Mouse (Mus musculus): ENCODE data around the gene Rac3. TPM values are rescaled to one million over a fixed set of nuclear protein-coding genes. Genes with fewer than 3 reads are reported as not detected.
"Not testable (repeated sequence)": the region's sequence is repeated elsewhere in the genome, so short reads cannot be mapped to it uniquely, and the experiment has no call there.

Rac3 gene
- total and polyA plus RNA-seq, 3 experiments = 0.70 to 4.6 (median 0.99) TPM

DNA sequence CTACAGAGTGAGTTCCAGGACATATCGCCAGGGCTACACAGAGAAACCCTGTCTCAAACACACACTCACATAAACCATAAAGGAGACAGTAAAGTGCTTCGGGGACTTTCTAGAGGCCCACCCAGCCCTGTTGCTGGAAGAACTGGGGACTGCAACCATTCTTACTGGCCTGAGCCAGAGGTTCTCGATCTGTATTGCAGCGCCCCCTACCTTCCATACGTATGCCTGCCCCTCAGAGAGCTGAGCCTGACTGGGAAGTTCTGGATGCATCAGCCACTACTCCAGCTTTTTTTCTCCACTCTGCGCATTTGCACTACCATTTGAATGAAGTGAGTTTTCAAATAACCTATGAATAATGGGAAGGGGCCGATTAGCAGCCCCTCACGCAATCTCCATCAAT, 28.2 kb downstream of the Rac3 start:
- H3K9ac ChIP-seq (ENCODE audit: low read depth, low read length) = no peak overlapping the region
- no peak overlapping the region for H3K4me3 ChIP-seq
- TF ChIP-seq EP300 (IDR thresholded peaks at IDR 0.05; ENCODE audit: insufficient read depth, low read depth, low read length) (0 out of 2 replicates have a peak, but pooled peaks have one; percentile 49), POLR2A (IDR thresholded peaks at IDR 0.05; ENCODE audit: insufficient read depth, low read depth, low read length) (no peak), CTCF (IDR thresholded peaks at IDR 0.05) (peak; percentile 71)
- H3K27me3 ChIP-seq (ENCODE audit: control insufficient read depth, insufficient read depth, low read length) = no peaks in the 10 kb centered on the region
- no peak overlapping the region for H3K27ac ChIP-seq
- WGBS = 61% methylated on average over 8 of the region's 8 CpGs
- DNase-seq = peak in 1 of 2 experiments; percentile 44
- peaks cover 3% of the 10 kb centered on the region; the same call in 1 of the 2 replicates for H3K36me3 ChIP-seq (ENCODE audit: control insufficient read depth, insufficient read depth, low read length)
- no peaks in the 10 kb centered on the region for H3K79me2 ChIP-seq (replicated peaks; ENCODE audit: control insufficient read depth, insufficient read depth, low read length)
- intact Hi-C loops (cut with DNase I) = no loop called here
- H3K4me1 ChIP-seq (ENCODE audit: control insufficient read depth, insufficient read depth, low read length) = peaks cover 7% of the 10 kb centered on the region

DNA sequence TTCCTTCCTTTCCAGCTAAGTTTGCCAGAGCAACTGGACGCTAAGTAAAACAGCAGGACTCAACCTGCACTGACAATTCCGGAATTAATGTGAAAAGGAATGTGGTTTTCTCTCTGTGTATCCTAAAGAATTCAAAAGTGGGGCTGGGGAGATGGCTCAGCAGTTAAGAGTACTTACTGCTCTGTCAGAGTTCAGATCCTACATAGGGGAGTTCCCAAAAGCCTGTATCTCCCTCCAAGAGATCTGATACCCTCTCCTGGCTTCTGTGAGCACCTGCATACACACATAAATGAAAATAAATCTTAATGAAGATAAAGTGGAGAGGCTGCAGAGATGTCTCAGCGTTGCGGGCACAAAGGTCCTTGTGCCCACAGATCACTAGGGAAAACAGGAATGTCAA, 30.3 kb downstream of the Rac3 start:
- WGBS = 63% methylated on average over 4 of the region's 4 CpGs
- no peak for TF ChIP-seq POLR2A (IDR thresholded peaks at IDR 0.05; ENCODE audit: insufficient read depth, low read depth, low read length)
- no peak for TF ChIP-seq CTCF (IDR thresholded peaks at IDR 0.05)
- TF ChIP-seq EP300 (IDR thresholded peaks at IDR 0.05; ENCODE audit: insufficient read depth, low read depth, low read length) = no peak
- no peak overlapping the region for H3K27ac ChIP-seq
- H3K4me3 ChIP-seq = no peak overlapping the region
- peaks cover 3% of the 10 kb centered on the region; the same call in 1 of the 2 replicates for H3K36me3 ChIP-seq (ENCODE audit: control insufficient read depth, insufficient read depth, low read length)
- intact Hi-C loops (cut with DNase I) = loop anchor here (2.0 kb wide), 1 partner anchor 31 kb away; the partner anchor contains the start of gene Rac3
- H3K9ac ChIP-seq (ENCODE audit: low read depth, low read length) = no peak overlapping the region
- peaks cover 7% of the 10 kb centered on the region for H3K4me1 ChIP-seq (ENCODE audit: control insufficient read depth, insufficient read depth, low read length)
- no peaks in the 10 kb centered on the region for H3K27me3 ChIP-seq (ENCODE audit: control insufficient read depth, insufficient read depth, low read length)
- H3K79me2 ChIP-seq (replicated peaks; ENCODE audit: control insufficient read depth, insufficient read depth, low read length) = no peaks in the 10 kb centered on the region
- no peak for DNase-seq

DNA sequence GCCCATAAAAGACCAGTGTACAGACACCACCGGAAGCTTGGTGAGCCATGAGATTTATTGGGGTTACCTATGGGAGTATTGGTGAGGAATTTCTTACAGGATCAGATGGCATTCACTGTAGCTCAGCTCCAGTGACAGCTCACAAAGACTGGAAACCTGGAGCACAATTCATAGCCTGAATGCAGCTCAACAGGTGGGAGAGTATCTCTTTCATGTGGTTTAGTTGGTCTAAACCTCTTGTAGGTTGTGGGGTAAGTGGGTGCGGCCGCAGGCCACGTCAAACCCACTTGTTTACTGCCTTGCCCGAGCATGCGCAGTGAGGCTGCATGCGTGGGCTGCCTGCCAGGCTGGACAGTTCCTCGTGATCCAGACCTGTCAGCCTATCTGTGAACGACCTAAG, 39.0 kb downstream of the Rac3 start:
- intact Hi-C loops (cut with DNase I) = no loop called here
- DNase-seq = no peak
- H3K36me3 ChIP-seq (ENCODE audit: control insufficient read depth, insufficient read depth, low read length) = no peaks in the 10 kb centered on the region
- no peaks in the 10 kb centered on the region for H3K27me3 ChIP-seq (ENCODE audit: control insufficient read depth, insufficient read depth, low read length)
- no peak overlapping the region for H3K9ac ChIP-seq (ENCODE audit: low read depth, low read length)
- TF ChIP-seq EP300 (IDR thresholded peaks at IDR 0.05; ENCODE audit: insufficient read depth, low read depth, low read length) (no peak), CTCF (IDR thresholded peaks at IDR 0.05) (no peak), POLR2A (IDR thresholded peaks at IDR 0.05; ENCODE audit: insufficient read depth, low read depth, low read length) (no peak)
- no peaks in the 10 kb centered on the region for H3K79me2 ChIP-seq (replicated peaks; ENCODE audit: control insufficient read depth, insufficient read depth, low read length)
- H3K4me1 ChIP-seq (ENCODE audit: control insufficient read depth, insufficient read depth, low read length) = no peaks in the 10 kb centered on the region
- no peak overlapping the region for H3K27ac ChIP-seq
- WGBS = 63% methylated on average over 9 of the region's 9 CpGs
- no peak overlapping the region for H3K4me3 ChIP-seq

DNA sequence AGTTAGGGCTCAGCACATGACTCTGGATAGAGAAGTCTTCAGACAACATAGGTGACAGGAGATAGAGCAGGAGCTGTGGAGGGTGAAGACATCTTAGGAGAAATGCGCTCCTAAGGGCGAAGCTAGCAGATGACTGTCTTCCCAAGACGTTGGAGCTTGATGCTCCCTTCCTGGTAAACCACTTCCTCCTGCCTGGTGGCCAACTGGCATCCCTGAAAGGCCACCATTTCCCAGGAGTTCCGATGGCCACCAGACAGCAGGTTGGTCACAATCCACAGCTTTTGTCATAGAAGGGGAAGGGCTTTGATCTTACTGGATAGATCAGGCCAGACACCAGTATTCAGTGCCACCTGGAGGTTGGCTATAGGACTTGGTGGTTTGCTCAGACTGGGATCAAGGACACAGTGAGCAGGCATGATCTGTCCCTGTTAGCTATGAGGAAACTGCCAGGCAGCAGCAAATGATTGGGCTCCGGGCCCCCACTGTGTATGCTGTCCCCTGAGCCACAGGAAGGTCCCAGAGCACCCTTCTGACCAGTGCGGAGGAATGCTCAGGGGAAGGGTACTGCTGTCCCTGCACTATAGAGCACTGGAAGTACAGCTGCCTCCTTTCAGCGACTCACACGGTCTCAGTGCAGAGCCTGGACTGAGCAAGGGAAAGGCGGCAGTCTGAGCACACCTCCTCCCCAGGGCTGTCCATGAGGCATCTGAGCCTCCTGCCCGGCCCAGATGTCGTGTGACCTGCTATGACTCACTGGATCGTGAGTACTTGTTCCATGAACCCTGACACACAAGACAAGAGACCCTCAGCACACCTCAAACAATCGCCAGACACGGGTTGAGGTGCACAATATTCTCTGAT, 40.8 kb downstream of the Rac3 start:
- no peak for DNase-seq
- Histone ChIP-seq H3K36me3 (ENCODE audit: control insufficient read depth, insufficient read depth, low read length) (no peaks in the 10 kb centered on the region), H3K79me2 (replicated peaks; ENCODE audit: control insufficient read depth, insufficient read depth, low read length) (no peaks in the 10 kb centered on the region), H3K27ac (no peak overlapping the region), H3K4me1 (ENCODE audit: control insufficient read depth, insufficient read depth, low read length) (no peaks in the 10 kb centered on the region), H3K27me3 (ENCODE audit: control insufficient read depth, insufficient read depth, low read length) (no peaks in the 10 kb centered on the region), H3K9ac (ENCODE audit: low read depth, low read length) (no peak overlapping the region), H3K4me3 (no peak overlapping the region)
- WGBS = 55% methylated on average over 14 of the region's 14 CpGs
- intact Hi-C loops (cut with DNase I) = no loop called here
- TF ChIP-seq CTCF (IDR thresholded peaks at IDR 0.05) (no peak), POLR2A (IDR thresholded peaks at IDR 0.05; ENCODE audit: insufficient read depth, low read depth, low read length) (no peak), EP300 (IDR thresholded peaks at IDR 0.05; ENCODE audit: insufficient read depth, low read depth, low read length) (no peak)

DNA sequence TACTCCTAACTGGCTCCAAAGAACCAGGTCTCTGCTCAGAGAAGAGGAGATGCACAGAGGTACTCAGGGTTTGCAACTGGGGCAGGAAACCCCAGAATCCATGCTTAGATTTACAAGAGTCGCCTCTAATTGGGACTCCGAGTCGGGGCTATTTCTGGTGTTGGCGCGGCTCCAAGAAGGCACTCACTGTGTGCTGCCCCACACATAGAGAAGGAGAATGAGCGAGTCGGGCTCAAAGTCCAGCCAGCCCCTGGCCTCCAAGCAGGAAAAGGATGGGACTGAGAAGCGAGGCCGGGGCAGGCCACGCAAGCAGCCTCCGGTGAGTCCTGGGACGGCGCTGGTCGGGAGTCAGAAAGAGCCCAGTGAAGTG, 41.4 kb downstream of the Rac3 start, which contains the start of gene Hmga1b:
Gene Hmga1b (plus strand): TSS at position 123 of the 370 bp plus-strand sequence.
- H3K36me3 ChIP-seq (ENCODE audit: control insufficient read depth, insufficient read depth, low read length); H3K27ac ChIP-seq; DNase-seq; H3K27me3 ChIP-seq (ENCODE audit: control insufficient read depth, insufficient read depth, low read length); H3K79me2 ChIP-seq (replicated peaks; ENCODE audit: control insufficient read depth, insufficient read depth, low read length); H3K4me3 ChIP-seq; H3K4me1 ChIP-seq (ENCODE audit: control insufficient read depth, insufficient read depth, low read length); intact Hi-C loops (cut with DNase I); H3K9ac ChIP-seq (ENCODE audit: low read depth, low read length): not testable (repeated sequence)
- 8% methylated on average over 14 of the region's 14 CpGs for WGBS

DNA sequence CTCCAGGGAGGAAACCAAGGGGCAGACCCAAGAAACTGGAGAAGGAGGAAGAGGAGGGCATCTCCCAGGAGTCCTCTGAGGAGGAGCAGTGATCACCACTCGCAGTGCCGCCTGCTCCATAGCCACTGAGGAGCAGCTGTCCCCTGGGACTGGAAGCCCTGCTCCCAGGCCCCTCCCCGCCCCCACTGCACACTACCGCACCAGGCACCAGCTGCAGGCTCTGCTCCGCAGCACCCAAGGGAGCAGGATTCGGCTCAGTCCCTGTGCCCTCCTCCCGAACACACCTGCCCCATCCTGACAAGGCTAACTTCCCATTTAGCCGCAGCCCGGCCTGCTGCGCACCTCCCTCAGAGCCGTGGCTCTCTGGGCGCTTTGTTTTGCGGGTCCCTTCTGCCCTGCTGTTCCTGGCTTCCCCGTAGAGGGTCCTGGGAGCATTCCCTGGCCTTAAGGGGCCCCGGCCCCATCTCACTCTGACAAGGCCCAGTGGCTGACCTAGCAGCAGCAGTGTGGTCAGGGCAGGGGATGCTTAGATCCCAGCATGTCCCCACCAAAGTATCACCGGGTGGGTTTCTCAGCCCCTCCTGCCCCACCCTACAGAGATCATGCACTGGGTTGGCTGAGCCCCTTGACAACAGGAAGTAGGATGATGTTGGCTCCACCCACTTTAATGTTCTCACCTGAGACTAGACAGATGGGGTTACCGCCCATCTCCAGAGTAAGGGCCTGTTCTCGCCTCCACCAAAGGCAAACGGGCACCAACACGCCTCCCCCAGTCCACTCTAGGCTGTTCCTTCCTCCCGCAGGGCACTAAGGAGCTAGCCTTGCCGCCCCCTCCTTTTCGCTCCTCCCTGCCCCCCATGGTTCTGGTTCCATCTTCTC, 42.1 kb downstream of the Rac3 start:
- H3K4me1 ChIP-seq (ENCODE audit: control insufficient read depth, insufficient read depth, low read length); H3K4me3 ChIP-seq; H3K9ac ChIP-seq (ENCODE audit: low read depth, low read length); H3K36me3 ChIP-seq (ENCODE audit: control insufficient read depth, insufficient read depth, low read length); H3K27me3 ChIP-seq (ENCODE audit: control insufficient read depth, insufficient read depth, low read length); intact Hi-C loops (cut with DNase I); H3K79me2 ChIP-seq (replicated peaks; ENCODE audit: control insufficient read depth, insufficient read depth, low read length); H3K27ac ChIP-seq; DNase-seq: not testable (repeated sequence)
- WGBS = 5% methylated on average over 9 of the region's 23 CpGs

DNA sequence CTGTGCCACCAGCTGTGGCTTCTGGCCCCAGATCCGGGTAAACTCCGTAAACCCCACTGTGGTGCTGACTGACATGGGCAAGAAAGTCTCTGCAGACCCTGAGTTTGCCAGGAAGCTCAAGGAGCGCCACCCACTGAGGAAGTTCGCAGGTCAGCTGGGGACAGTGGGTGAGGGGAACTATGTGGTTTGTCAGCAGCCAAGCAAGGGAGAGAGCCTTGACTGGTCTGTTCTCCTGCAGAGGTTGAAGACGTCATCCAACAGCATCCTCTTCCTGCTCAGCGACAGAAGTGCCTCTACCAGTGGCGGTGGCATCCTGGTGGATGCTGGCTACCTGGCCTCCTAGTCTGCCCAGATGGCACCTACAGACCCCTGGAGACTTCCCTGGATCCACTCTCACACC, 45.8 kb downstream of the Rac3 start:
- H3K4me1 ChIP-seq (ENCODE audit: control insufficient read depth, insufficient read depth, low read length); H3K36me3 ChIP-seq (ENCODE audit: control insufficient read depth, insufficient read depth, low read length); DNase-seq; H3K27me3 ChIP-seq (ENCODE audit: control insufficient read depth, insufficient read depth, low read length); H3K9ac ChIP-seq (ENCODE audit: low read depth, low read length); H3K79me2 ChIP-seq (replicated peaks; ENCODE audit: control insufficient read depth, insufficient read depth, low read length); H3K4me3 ChIP-seq; H3K27ac ChIP-seq; intact Hi-C loops (cut with DNase I): not testable (repeated sequence)
- WGBS = 46% methylated on average over 4 of the region's 7 CpGs
